ENCODE assay signal across 8 mouse cellular contexts in the genomic region with DNA sequence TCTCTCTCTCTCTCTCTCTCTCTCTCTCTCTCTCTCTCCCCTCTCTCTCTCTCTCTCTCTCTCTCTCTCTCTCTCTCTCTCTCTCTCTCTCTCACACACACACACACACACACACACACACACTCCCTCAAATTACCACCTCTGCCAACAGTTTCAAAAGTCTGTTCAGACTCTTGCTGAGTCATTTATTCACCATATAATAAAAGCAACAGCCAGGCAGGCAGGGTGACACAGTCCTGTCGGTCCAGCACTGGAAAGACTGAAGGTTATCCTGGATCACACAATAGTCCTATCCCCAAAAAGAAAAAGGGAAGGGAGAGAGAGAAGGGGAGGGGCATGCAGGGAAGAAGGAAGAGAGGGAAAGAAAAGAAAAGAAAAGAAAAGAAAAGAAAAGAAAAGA.
DNase-seq lines count a peak whose midpoint lies in the region; TF ChIP-seq lines count a peak whose summit lies in the region.
"Not testable (repeated sequence)": the region's sequence is repeated elsewhere in the genome, so short reads cannot be mapped to it uniquely, and the experiment has no call there.

No protein-coding gene starts in this region.

- peak; percentile 6 for DNase-seq in 3134 (ENCODE audit: extremely low read depth, insufficient read length, low spot score)
- peak; percentile 52 for DNase-seq in NIH3T3 (ENCODE audit: low read depth)
- not testable (repeated sequence) for DNase-seq in gastrocnemius, adult 2 months; heart, adult 2 months
- DNase-seq in kidney, adult 11 months: peak; percentile 40
- DNase-seq in kidney, adult 9 months: peak; percentile 65
- peak; percentile 83 for DNase-seq in liver, adult 2 months (ENCODE audit: extremely low read depth, low read depth, low spot score)

- H3K36me3 ChIP-seq in heart, adult 2 months (ENCODE audit: control insufficient read depth, insufficient read depth, low read length); liver, adult 2 months (ENCODE audit: control insufficient read depth, insufficient read depth, low read length): not testable (repeated sequence)

- H3K27me3 ChIP-seq in heart, adult 2 months (ENCODE audit: control insufficient read depth, insufficient read depth, low read length); liver, adult 2 months (ENCODE audit: control insufficient read depth, insufficient read depth, low read length): not testable (repeated sequence)

- peak overlapping the region; percentile 72 for H3K27ac ChIP-seq in brown adipose tissue, adult 24 weeks (replicated peaks; ENCODE audit: low read depth, low read length)
- H3K27ac ChIP-seq in gastrocnemius, adult 2 months: peak overlapping the region; percentile 88
- H3K27ac ChIP-seq in heart, adult 2 months: peak overlapping the region; percentile 90; the same call in 1 of the 2 replicates
- peak overlapping the region; percentile 13 for H3K27ac ChIP-seq in liver, adult 2 months (replicated peaks; ENCODE audit: insufficient read depth, low read depth, low read length)

- not testable (repeated sequence) for TF ChIP-seq POLR2A in heart, adult 2 months (IDR thresholded peaks at IDR 0.05; ENCODE audit: insufficient read depth, low read depth, low read length); liver, adult 2 months (IDR thresholded peaks at IDR 0.05; ENCODE audit: extremely low read depth, insufficient read depth, low read length)

- 47% methylated on average over 1 of the region's 1 CpGs for WGBS in heart, adult 2 months
- 14% methylated on average over 1 of the region's 1 CpGs for WGBS in liver, adult 2 months

- not testable (repeated sequence) for TF ChIP-seq EP300 in heart, adult 2 months (IDR thresholded peaks at IDR 0.05; ENCODE audit: insufficient read depth, low read depth, low read length)

- H3K79me2 ChIP-seq in heart, adult 2 months (replicated peaks; ENCODE audit: control insufficient read depth, insufficient read depth, low read length); liver, adult 2 months (ENCODE audit: control insufficient read depth, insufficient read depth, low read length): not testable (repeated sequence)

- peaks cover 34% of the 10 kb centered on the region for H3K4me1 ChIP-seq in brown adipose tissue, adult 24 weeks (ENCODE audit: control insufficient read depth, insufficient read depth, insufficient read length, low read length)
- peaks cover 18% of the 10 kb centered on the region for H3K4me1 ChIP-seq in heart, adult 2 months (ENCODE audit: control insufficient read depth, insufficient read depth, low read length)
- peaks cover 27% of the 10 kb centered on the region for H3K4me1 ChIP-seq in liver, adult 2 months (ENCODE audit: control insufficient read depth, insufficient read depth, low read length)

- TF ChIP-seq CTCF in gastrocnemius, adult 2 months (IDR thresholded peaks at IDR 0.05); heart, adult 2 months (IDR thresholded peaks at IDR 0.05); liver, adult 2 months (IDR thresholded peaks at IDR 0.05; ENCODE audit: low read depth, low read length): not testable (repeated sequence)

- intact Hi-C loops in gastrocnemius, adult 2 months (cut with DNase I); heart, adult 2 months (cut with DNase I): not testable (repeated sequence)

- not testable (repeated sequence) for H3K9ac ChIP-seq in heart, adult 2 months (ENCODE audit: low read depth, low read length); liver, adult 2 months (ENCODE audit: low read depth, low read length)

- not testable (repeated sequence) for H3K4me3 ChIP-seq in brown adipose tissue, adult 24 weeks (ENCODE audit: insufficient read depth, low read depth, low read length); gastrocnemius, adult 2 months; heart, adult 2 months; liver, adult 2 months (ENCODE audit: insufficient read depth, low read depth, low read length)

Comparison
In these comparisons a context has a peak if more than half of its experiments do, and no peak if none do; other contexts are left out.
1. H3K27ac ChIP-seq: peak in every context shown above with its lines; median percentile 90 in heart, adult 2 months; 88 in gastrocnemius, adult 2 months; 72 in brown adipose tissue, adult 24 weeks; 13 in liver, adult 2 months.